Mouse (Mus musculus): Measurements from ENCODE around the gene Cyth1. TPM values are rescaled to one million over a fixed set of nuclear protein-coding genes. Genes with fewer than 3 reads are reported as not detected.
A peak's percentile ranks its signal among the peaks of the same experiment; 100 is the strongest.

Gene Cyth1
- polyA plus RNA-seq, 1 experiment from 2014 or later: 12.2 TPM

- 90% methylated on average over 10 of the region's 10 CpGs for WGBS
- no peak for ATAC-seq (ENCODE audit: insufficient read depth, low FRiP score)
- H3K4me2 ChIP-seq (ENCODE audit: low read depth, low read length): 0 out of 2 replicates have a peak overlapping the region, but pooled peaks have one; percentile 5
These were observed 101.9 kb downstream of the Cyth1 start for GRCm38 (mm10) chr11:118146446-118146845.

GRCm38 (mm10) chr11:118145771-118146351, 102.5 kb downstream of the Cyth1 start:
- H3K36me3 ChIP-seq (ENCODE audit: control insufficient read depth, insufficient read depth, low read length): no peaks in the 10 kb centered on the region
- peak overlapping the region; percentile 79 for H3K27ac ChIP-seq (ENCODE audit: low read length)
- H3K4me1 ChIP-seq (ENCODE audit: control insufficient read depth, insufficient read depth, low read length): peaks cover 15% of the 10 kb centered on the region; the same call in 1 of the 2 replicates
- peak; percentile 46; the same call in 1 of the 2 replicates for ATAC-seq (ENCODE audit: insufficient read depth, low FRiP score)
- peak overlapping the region; percentile 40; the same call in 1 of the 2 replicates for H3K9ac ChIP-seq (ENCODE audit: low read length)
- peak overlapping the region; percentile 13; the same call in 1 of the 2 replicates for H3K4me3 ChIP-seq (replicated peaks; ENCODE audit: low read length)
- H3K27me3 ChIP-seq (ENCODE audit: control insufficient read depth, insufficient read depth, low read length): no peaks in the 10 kb centered on the region
- WGBS: 56% methylated on average over 16 of the region's 16 CpGs
- 0 out of 2 replicates have a peak overlapping the region, but pooled peaks have one; percentile 5 for H3K4me2 ChIP-seq (ENCODE audit: low read depth, low read length)
- no peaks in the 10 kb centered on the region for H3K9me3 ChIP-seq (replicated peaks; ENCODE audit: control insufficient read depth, low read length)

More at GRCm38 (mm10) chr11:118146446-118146845, 101.9 kb downstream of the Cyth1 start:
- H3K36me3 ChIP-seq (ENCODE audit: control insufficient read depth, insufficient read depth, low read length): no peaks in the 10 kb centered on the region
- H3K9ac ChIP-seq (ENCODE audit: low read length): peak overlapping the region; percentile 40; the same call in 1 of the 2 replicates
- no peaks in the 10 kb centered on the region for H3K27me3 ChIP-seq (ENCODE audit: control insufficient read depth, insufficient read depth, low read length)
- H3K27ac ChIP-seq (ENCODE audit: low read length): peak overlapping the region; percentile 79
- H3K9me3 ChIP-seq (replicated peaks; ENCODE audit: control insufficient read depth, low read length): no peaks in the 10 kb centered on the region
- 0 out of 2 replicates have a peak overlapping the region, but pooled peaks have one; percentile 13 for H3K4me3 ChIP-seq (replicated peaks; ENCODE audit: low read length)
- peaks cover 15% of the 10 kb centered on the region; the same call in 1 of the 2 replicates for H3K4me1 ChIP-seq (ENCODE audit: control insufficient read depth, insufficient read depth, low read length)

GRCm38 (mm10) chr11:118145092-118145491, 103.3 kb downstream of the Cyth1 start:
- ATAC-seq (ENCODE audit: insufficient read depth, low FRiP score): no peak
- H3K4me1 ChIP-seq (ENCODE audit: control insufficient read depth, insufficient read depth, low read length): peaks cover 8% of the 10 kb centered on the region; the same call in 1 of the 2 replicates
- no peak overlapping the region for H3K27ac ChIP-seq (ENCODE audit: low read length)
- no peaks in the 10 kb centered on the region for H3K9me3 ChIP-seq (replicated peaks; ENCODE audit: control insufficient read depth, low read length)
- no peaks in the 10 kb centered on the region for H3K27me3 ChIP-seq (ENCODE audit: control insufficient read depth, insufficient read depth, low read length)
- no peak overlapping the region for H3K4me3 ChIP-seq (replicated peaks; ENCODE audit: low read length)
- 95% methylated on average over 4 of the region's 4 CpGs for WGBS
- no peak overlapping the region for H3K4me2 ChIP-seq (ENCODE audit: low read depth, low read length)
- no peaks in the 10 kb centered on the region for H3K36me3 ChIP-seq (ENCODE audit: control insufficient read depth, insufficient read depth, low read length)
- H3K9ac ChIP-seq (ENCODE audit: low read length): no peak overlapping the region

GRCm38 (mm10) chr11:118143731-118144130, 104.7 kb downstream of the Cyth1 start:
- no peaks in the 10 kb centered on the region for H3K27me3 ChIP-seq (ENCODE audit: control insufficient read depth, insufficient read depth, low read length)
- no peak overlapping the region for H3K27ac ChIP-seq (ENCODE audit: low read length)
- WGBS: 90% methylated on average over 4 of the region's 4 CpGs
- no peaks in the 10 kb centered on the region for H3K9me3 ChIP-seq (replicated peaks; ENCODE audit: control insufficient read depth, low read length)
- 0 out of 2 replicates have a peak, but pooled peaks cover 2% of the 10 kb centered on the region for H3K4me1 ChIP-seq (ENCODE audit: control insufficient read depth, insufficient read depth, low read length)
- no peak overlapping the region for H3K4me2 ChIP-seq (ENCODE audit: low read depth, low read length)
- no peak overlapping the region for H3K9ac ChIP-seq (ENCODE audit: low read length)
- no peak for ATAC-seq (ENCODE audit: insufficient read depth, low FRiP score)
- H3K36me3 ChIP-seq (ENCODE audit: control insufficient read depth, insufficient read depth, low read length): no peaks in the 10 kb centered on the region
- H3K4me3 ChIP-seq (replicated peaks; ENCODE audit: low read length): no peak overlapping the region

GRCm38 (mm10) chr11:118142547-118143165, 105.7 kb downstream of the Cyth1 start:
- H3K27ac ChIP-seq (ENCODE audit: low read length): no peak overlapping the region; the same call in 1 of the 2 replicates
- H3K27me3 ChIP-seq (ENCODE audit: control insufficient read depth, insufficient read depth, low read length): no peaks in the 10 kb centered on the region
- no peak for ATAC-seq (ENCODE audit: insufficient read depth, low FRiP score)
- H3K4me2 ChIP-seq (ENCODE audit: low read depth, low read length): no peak overlapping the region
- no peaks in the 10 kb centered on the region for H3K9me3 ChIP-seq (replicated peaks; ENCODE audit: control insufficient read depth, low read length)
- WGBS: 30% methylated on average over 7 of the region's 7 CpGs
- H3K4me3 ChIP-seq (replicated peaks; ENCODE audit: low read length): no peak overlapping the region
- H3K4me1 ChIP-seq (ENCODE audit: control insufficient read depth, insufficient read depth, low read length): no peaks in the 10 kb centered on the region
- no peak overlapping the region for H3K9ac ChIP-seq (ENCODE audit: low read length)
- no peaks in the 10 kb centered on the region for H3K36me3 ChIP-seq (ENCODE audit: control insufficient read depth, insufficient read depth, low read length)

- Histone ChIP-seq H3K4me1 (ENCODE audit: control insufficient read depth, insufficient read depth, low read length) (no peaks in the 10 kb centered on the region), H3K36me3 (ENCODE audit: control insufficient read depth, insufficient read depth, low read length) (no peaks in the 10 kb centered on the region), H3K9ac (ENCODE audit: low read length) (no peak overlapping the region), H3K9me3 (replicated peaks; ENCODE audit: control insufficient read depth, low read length) (no peaks in the 10 kb centered on the region), H3K27me3 (ENCODE audit: control insufficient read depth, insufficient read depth, low read length) (no peaks in the 10 kb centered on the region), H3K27ac (ENCODE audit: low read length) (no peak overlapping the region), H3K4me3 (replicated peaks; ENCODE audit: low read length) (no peak overlapping the region), H3K4me2 (ENCODE audit: low read depth, low read length) (no peak overlapping the region)
- ATAC-seq (ENCODE audit: insufficient read depth, low FRiP score): no peak
- 55% methylated on average over 10 of the region's 10 CpGs for WGBS
These were observed 107.4 kb downstream of the Cyth1 start for GRCm38 (mm10) chr11:118140771-118141565.

- Histone ChIP-seq H3K4me2 (ENCODE audit: low read depth, low read length) (no peak overlapping the region), H3K9ac (ENCODE audit: low read length) (no peak overlapping the region), H3K36me3 (ENCODE audit: control insufficient read depth, insufficient read depth, low read length) (no peaks in the 10 kb centered on the region), H3K27me3 (ENCODE audit: control insufficient read depth, insufficient read depth, low read length) (no peaks in the 10 kb centered on the region), H3K4me1 (ENCODE audit: control insufficient read depth, insufficient read depth, low read length) (0 out of 2 replicates have a peak, but pooled peaks cover 6% of the 10 kb centered on the region), H3K27ac (ENCODE audit: low read length) (no peak overlapping the region), H3K9me3 (replicated peaks; ENCODE audit: control insufficient read depth, low read length) (no peaks in the 10 kb centered on the region), H3K4me3 (replicated peaks; ENCODE audit: low read length) (no peak overlapping the region)
- ATAC-seq (ENCODE audit: insufficient read depth, low FRiP score): no peak
- 98% methylated on average over 6 of the region's 6 CpGs for WGBS
These were observed 110.0 kb downstream of the Cyth1 start for GRCm38 (mm10) chr11:118138347-118138746.

- 50% methylated on average over 5 of the region's 5 CpGs for WGBS
- no peak for ATAC-seq (ENCODE audit: insufficient read depth, low FRiP score)
- no peaks in the 10 kb centered on the region for H3K9me3 ChIP-seq (replicated peaks; ENCODE audit: control insufficient read depth, low read length)
- no peak overlapping the region for H3K4me3 ChIP-seq (replicated peaks; ENCODE audit: low read length)
- no peaks in the 10 kb centered on the region for H3K27me3 ChIP-seq (ENCODE audit: control insufficient read depth, insufficient read depth, low read length)
- no peaks in the 10 kb centered on the region for H3K36me3 ChIP-seq (ENCODE audit: control insufficient read depth, insufficient read depth, low read length)
- H3K27ac ChIP-seq (ENCODE audit: low read length): no peak overlapping the region
- no peak overlapping the region for H3K9ac ChIP-seq (ENCODE audit: low read length)
- no peak overlapping the region for H3K4me2 ChIP-seq (ENCODE audit: low read depth, low read length)
- 0 out of 2 replicates have a peak, but pooled peaks cover 6% of the 10 kb centered on the region for H3K4me1 ChIP-seq (ENCODE audit: control insufficient read depth, insufficient read depth, low read length)
These were observed 112.2 kb downstream of the Cyth1 start for GRCm38 (mm10) chr11:118136172-118136632.
